Mouse (Mus musculus) cerebellum, adult 2 months (tissue): ENCODE data around the gene Tspan10.
"Not testable (repeated sequence)": the region's sequence is repeated elsewhere in the genome, so short reads cannot be mapped to it uniquely, and the experiment has no call there.

Source experiments
- CTCF ChIP-seq: fragments of 200-500 bp; IDR thresholded peaks from 2 replicates; pipeline ENCODE4 v1.5.1; 2011; ENCODE audit warnings: low read depth, mild to moderate bottlenecking, control low read depth, low read length, moderate library complexity, borderline replicate concordance; ENCODE audit not compliant: insufficient read depth
- POLR2A ChIP-seq: fragments of 200-500 bp; IDR thresholded peaks from 2 replicates; pipeline ENCODE4 v1.6.1; 2011; ENCODE audit warnings: low read length, control low read depth, borderline replicate concordance; ENCODE audit not compliant: insufficient read depth

- not testable (repeated sequence) for TF ChIP-seq CTCF, POLR2A
Observed at GRCm38 (mm10) chr11:120413621-120414020, 28.8 kb upstream of the Tspan10 start.
